In genomic region chr14:26569880-26570279, GRCm38 (mm10) we compare ENCODE assay signal across 11 mouse cellular contexts.
"Had no signal": no experiment of that assay in that cellular context is flagged by ENCODE, and none has a peak within 500 bp of the region (broad histone marks: within the 10 kb centered on the region; RNA-seq: fewer than 3 reads in every experiment).

No protein-coding gene starts in this region.

- ATAC-seq: intestine, embryonic 16.5 days had no signal

- H3K4me3 ChIP-seq: kidney, embryonic 15.5 days; limb, embryonic 12.5 days; midbrain, embryonic 12.5 days had no signal

- H3K27ac ChIP-seq: kidney, embryonic 15.5 days; limb, embryonic 12.5 days; liver, embryonic 14.5 days; midbrain, embryonic 12.5 days had no signal

- H3K4me2 ChIP-seq: kidney, embryonic 15.5 days; limb, embryonic 12.5 days; midbrain, embryonic 12.5 days had no signal

- H3K9ac ChIP-seq: kidney, embryonic 15.5 days; limb, embryonic 12.5 days; liver, embryonic 14.5 days; midbrain, embryonic 12.5 days had no signal

- H3K4me1 ChIP-seq: limb, embryonic 12.5 days; midbrain, embryonic 12.5 days had no signal

- H3K36me3 ChIP-seq: kidney, embryonic 15.5 days; limb, embryonic 12.5 days; midbrain, embryonic 12.5 days had no signal

- DNase-seq: kidney, adult 2 months; kidney, postnatal 14 days; layer of hippocampus, postnatal 36 days; lung, adult 2 months; right cerebral cortex, postnatal 14 days; thymus, postnatal 4 days had no signal

- H3K27me3 ChIP-seq: kidney, embryonic 15.5 days; limb, embryonic 12.5 days; midbrain, embryonic 12.5 days had no signal

- H3K9me3 ChIP-seq: kidney, embryonic 15.5 days; limb, embryonic 12.5 days; midbrain, embryonic 12.5 days had no signal
